Mouse (Mus musculus): ENCODE measurements at regions not wholly inside any gene's neighbourhood (a gene's known extent, or its start where the extent isn't known, plus 50 kb on each side); places are given as distances from the start of the nearest gene placed in this dataset.
"Not testable (repeated sequence)": the region's sequence is repeated elsewhere in the genome, so short reads cannot be mapped to it uniquely, and the experiment has no call there.

DNA sequence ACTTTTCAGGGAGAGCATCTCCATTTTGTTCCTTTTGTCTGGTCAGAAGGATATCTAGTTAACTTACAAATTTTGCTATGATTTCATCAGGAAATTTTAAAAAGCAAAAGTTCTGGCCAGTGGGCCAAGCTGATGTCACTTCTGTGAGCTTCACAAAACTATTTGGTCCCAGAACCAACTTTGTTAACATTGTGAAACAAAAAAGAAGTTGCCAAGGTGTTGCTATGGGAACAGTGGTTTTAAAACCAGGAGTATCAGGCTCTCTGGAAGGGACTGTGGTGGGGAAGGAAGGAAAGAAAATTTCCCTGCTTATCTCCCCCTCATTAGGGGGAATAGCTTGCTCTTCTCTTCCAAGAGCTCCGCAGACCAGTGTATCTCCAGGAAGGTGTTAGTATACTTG lies 416.8 kb upstream of the Auts2 start:
- TF ChIP-seq CTCF (IDR thresholded peaks at IDR 0.05; ENCODE audit: low read depth) = no peak
- no peak overlapping the region for H3K4me3 ChIP-seq (ENCODE audit: low read depth, low read length)
- H3K9ac ChIP-seq (ENCODE audit: low read depth, low read length) = no peak overlapping the region
- no peak overlapping the region for H3K27ac ChIP-seq (ENCODE audit: low read depth, low read length)
- 68% methylated on average over 1 of the region's 1 CpGs for WGBS
- H3K27me3 ChIP-seq (replicated peaks; ENCODE audit: control insufficient read depth, insufficient read depth, low read length) = no peaks in the 10 kb centered on the region
- H3K36me3 ChIP-seq (ENCODE audit: control insufficient read depth, insufficient read depth) = no peaks in the 10 kb centered on the region
- H3K9me3 ChIP-seq (ENCODE audit: control insufficient read depth) = no peaks in the 10 kb centered on the region
- H3K4me1 ChIP-seq (replicated peaks; ENCODE audit: control insufficient read depth, insufficient read depth, low read length) = no peaks in the 10 kb centered on the region
- ATAC-seq = no peak
- no peak overlapping the region for H3K4me2 ChIP-seq (replicated peaks; ENCODE audit: low read depth)

DNA sequence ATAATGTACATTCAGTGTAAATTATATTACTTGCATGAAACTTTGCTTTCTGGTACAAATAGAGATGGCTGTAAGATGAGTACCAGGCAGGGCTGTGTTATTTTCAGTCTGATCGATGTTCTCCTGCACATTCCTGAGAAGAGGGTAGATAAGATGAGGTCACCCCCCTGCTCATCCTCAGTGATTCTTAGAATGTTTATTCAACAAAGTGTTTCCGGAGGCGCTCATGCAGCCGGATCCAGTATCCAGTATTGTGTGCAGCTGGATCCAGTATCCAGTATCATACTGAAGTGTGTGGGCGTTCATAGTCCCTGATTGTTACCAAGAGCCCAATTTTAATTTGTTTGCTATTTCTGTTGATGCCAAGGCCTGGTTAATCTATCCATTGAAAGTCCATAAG lies 413.0 kb upstream of the Auts2 start:
- 50% methylated on average over 5 of the region's 5 CpGs for WGBS
- ATAC-seq = no peak

DNA sequence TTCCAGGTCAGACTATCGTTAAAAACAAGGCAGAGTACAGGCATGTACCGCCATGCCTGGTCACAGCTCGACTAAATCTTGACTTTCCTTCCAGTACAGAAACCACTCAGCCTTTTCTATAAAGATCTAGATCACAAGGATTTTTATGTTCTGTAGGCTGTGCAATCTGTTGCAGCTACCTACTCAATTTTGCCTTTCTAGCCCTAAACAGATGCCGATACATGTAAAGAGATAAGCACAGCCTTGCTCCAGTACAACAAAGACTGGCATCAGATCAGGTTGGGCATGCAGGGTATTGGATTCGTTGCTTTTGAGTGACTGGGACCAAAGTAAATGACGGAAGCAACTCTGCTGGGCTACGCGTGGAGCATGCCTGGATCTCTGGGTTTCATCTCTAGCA lies 411.9 kb upstream of the Auts2 start:
- Histone ChIP-seq H3K27ac (ENCODE audit: low read depth, low read length) (no peak overlapping the region), H3K4me2 (replicated peaks; ENCODE audit: low read depth) (no peak overlapping the region), H3K27me3 (replicated peaks; ENCODE audit: control insufficient read depth, insufficient read depth, low read length) (no peaks in the 10 kb centered on the region), H3K4me3 (ENCODE audit: low read depth, low read length) (no peak overlapping the region), H3K9me3 (ENCODE audit: control insufficient read depth) (no peaks in the 10 kb centered on the region), H3K9ac (ENCODE audit: low read depth, low read length) (no peak overlapping the region), H3K4me1 (replicated peaks; ENCODE audit: control insufficient read depth, insufficient read depth, low read length) (no peaks in the 10 kb centered on the region), H3K36me3 (ENCODE audit: control insufficient read depth, insufficient read depth) (no peaks in the 10 kb centered on the region)
- no peak for ATAC-seq
- no peak for TF ChIP-seq CTCF (IDR thresholded peaks at IDR 0.05; ENCODE audit: low read depth)
- WGBS = 91% methylated on average over 8 of the region's 8 CpGs

More for the DNA sequence above, 413.0 kb upstream of the Auts2 start:
- no peaks in the 10 kb centered on the region for H3K4me1 ChIP-seq (replicated peaks; ENCODE audit: control insufficient read depth, insufficient read depth, low read length)
- H3K9ac ChIP-seq (ENCODE audit: low read depth, low read length) = no peak overlapping the region
- no peaks in the 10 kb centered on the region for H3K36me3 ChIP-seq (ENCODE audit: control insufficient read depth, insufficient read depth)
- H3K27ac ChIP-seq (ENCODE audit: low read depth, low read length) = no peak overlapping the region
- no peak overlapping the region for H3K4me2 ChIP-seq (replicated peaks; ENCODE audit: low read depth)
- no peaks in the 10 kb centered on the region for H3K9me3 ChIP-seq (ENCODE audit: control insufficient read depth)
- no peak overlapping the region for H3K4me3 ChIP-seq (ENCODE audit: low read depth, low read length)
- no peaks in the 10 kb centered on the region for H3K27me3 ChIP-seq (replicated peaks; ENCODE audit: control insufficient read depth, insufficient read depth, low read length)
- no peak for TF ChIP-seq CTCF (IDR thresholded peaks at IDR 0.05; ENCODE audit: low read depth)

DNA sequence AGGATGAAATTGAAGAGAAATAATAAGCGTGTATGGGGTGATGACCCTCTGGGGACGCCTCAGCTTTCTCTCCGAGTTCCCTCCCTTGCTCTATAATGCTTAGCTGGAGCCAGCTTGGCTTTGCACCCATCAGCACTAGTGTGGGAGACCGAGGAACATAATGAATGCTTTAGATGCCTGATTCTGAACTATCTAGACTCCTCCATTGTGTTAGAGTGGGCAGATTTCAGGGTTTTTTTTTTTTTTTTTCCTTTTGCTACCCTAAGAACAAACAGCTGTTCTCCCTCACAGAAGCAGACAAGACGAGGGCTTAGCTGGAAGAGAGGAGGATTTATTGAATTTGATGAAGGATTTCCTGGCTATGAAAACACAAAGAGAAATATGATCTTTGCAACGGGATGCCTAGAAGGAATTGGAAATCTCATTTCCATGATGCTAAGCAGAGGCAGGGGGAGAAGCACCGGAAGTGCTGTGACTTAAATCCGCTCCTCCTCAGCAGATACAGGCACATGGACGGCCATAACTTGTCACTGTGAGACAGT lies 390.4 kb upstream of the Auts2 start:
- 61% methylated on average over 9 of the region's 9 CpGs for WGBS
- H3K4me3 ChIP-seq (ENCODE audit: low read depth, low read length) = no peak overlapping the region
- no peak overlapping the region for H3K4me2 ChIP-seq (replicated peaks; ENCODE audit: low read depth)
- no peaks in the 10 kb centered on the region for H3K27me3 ChIP-seq (replicated peaks; ENCODE audit: control insufficient read depth, insufficient read depth, low read length)
- ATAC-seq = no peak
- no peak overlapping the region for H3K27ac ChIP-seq (ENCODE audit: low read depth, low read length)
- no peak for TF ChIP-seq CTCF (IDR thresholded peaks at IDR 0.05; ENCODE audit: low read depth)
- no peak overlapping the region for H3K9ac ChIP-seq (ENCODE audit: low read depth, low read length)
- no peaks in the 10 kb centered on the region for H3K4me1 ChIP-seq (replicated peaks; ENCODE audit: control insufficient read depth, insufficient read depth, low read length)
- H3K36me3 ChIP-seq (ENCODE audit: control insufficient read depth, insufficient read depth) = no peaks in the 10 kb centered on the region
- no peaks in the 10 kb centered on the region for H3K9me3 ChIP-seq (ENCODE audit: control insufficient read depth)

DNA sequence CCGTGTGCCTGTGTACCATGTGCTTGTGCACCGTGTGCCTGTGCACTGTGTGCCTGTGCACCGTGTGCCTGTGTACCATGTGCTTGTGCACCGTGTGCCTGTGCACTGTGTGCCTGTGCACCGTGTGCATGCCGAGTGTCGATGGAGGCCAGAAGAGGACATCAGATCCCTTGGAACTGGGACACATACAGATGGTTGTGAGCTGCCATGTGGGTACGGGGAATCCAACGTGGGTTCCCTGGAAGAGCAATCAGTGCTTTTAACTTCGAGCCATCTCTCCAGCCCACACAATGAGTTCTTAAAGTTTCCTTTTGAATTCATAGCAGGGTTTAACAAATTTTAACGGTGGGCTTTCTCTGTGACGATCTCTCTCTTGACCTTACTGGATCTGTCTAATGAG lies 386.8 kb upstream of the Auts2 start:
- not testable (repeated sequence) for H3K27ac ChIP-seq (ENCODE audit: low read depth, low read length); H3K27me3 ChIP-seq (replicated peaks; ENCODE audit: control insufficient read depth, insufficient read depth, low read length); H3K4me2 ChIP-seq (replicated peaks; ENCODE audit: low read depth); H3K9me3 ChIP-seq (ENCODE audit: control insufficient read depth); H3K9ac ChIP-seq (ENCODE audit: low read depth, low read length); H3K4me3 ChIP-seq (ENCODE audit: low read depth, low read length); H3K36me3 ChIP-seq (ENCODE audit: control insufficient read depth, insufficient read depth); ATAC-seq; H3K4me1 ChIP-seq (replicated peaks; ENCODE audit: control insufficient read depth, insufficient read depth, low read length)
- WGBS = 92% methylated on average over 12 of the region's 12 CpGs

DNA sequence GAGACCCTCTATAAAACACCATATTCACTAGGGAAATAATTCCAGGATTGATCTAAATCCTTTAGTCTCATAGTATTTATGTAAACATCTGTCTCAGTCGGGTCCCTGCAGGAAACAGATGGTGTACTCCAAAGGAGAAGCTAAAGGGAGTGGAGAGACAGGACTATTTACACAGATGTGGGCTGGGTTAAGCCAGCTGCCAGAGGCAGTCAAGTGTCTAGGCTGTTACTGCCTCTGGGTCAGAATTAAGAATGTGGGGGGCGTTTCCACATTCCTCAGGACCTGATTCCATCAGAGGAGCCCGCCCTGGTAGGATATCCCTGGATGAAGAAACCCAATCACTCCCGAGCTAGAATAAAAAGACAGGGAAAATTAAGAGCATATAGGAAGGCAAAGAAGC lies 380.2 kb upstream of the Auts2 start:
- no peak for ATAC-seq
- 8% methylated on average over 4 of the region's 4 CpGs for WGBS
- no peaks in the 10 kb centered on the region for H3K27me3 ChIP-seq (replicated peaks; ENCODE audit: control insufficient read depth, insufficient read depth, low read length)
- H3K36me3 ChIP-seq (ENCODE audit: control insufficient read depth, insufficient read depth) = no peaks in the 10 kb centered on the region
- H3K9ac ChIP-seq (ENCODE audit: low read depth, low read length) = no peak overlapping the region
- H3K9me3 ChIP-seq (ENCODE audit: control insufficient read depth) = no peaks in the 10 kb centered on the region
- H3K4me3 ChIP-seq (ENCODE audit: low read depth, low read length) = no peak overlapping the region
- no peaks in the 10 kb centered on the region for H3K4me1 ChIP-seq (replicated peaks; ENCODE audit: control insufficient read depth, insufficient read depth, low read length)
- H3K27ac ChIP-seq (ENCODE audit: low read depth, low read length) = no peak overlapping the region
- no peak overlapping the region for H3K4me2 ChIP-seq (replicated peaks; ENCODE audit: low read depth)
- no peak for TF ChIP-seq CTCF (IDR thresholded peaks at IDR 0.05; ENCODE audit: low read depth)

DNA sequence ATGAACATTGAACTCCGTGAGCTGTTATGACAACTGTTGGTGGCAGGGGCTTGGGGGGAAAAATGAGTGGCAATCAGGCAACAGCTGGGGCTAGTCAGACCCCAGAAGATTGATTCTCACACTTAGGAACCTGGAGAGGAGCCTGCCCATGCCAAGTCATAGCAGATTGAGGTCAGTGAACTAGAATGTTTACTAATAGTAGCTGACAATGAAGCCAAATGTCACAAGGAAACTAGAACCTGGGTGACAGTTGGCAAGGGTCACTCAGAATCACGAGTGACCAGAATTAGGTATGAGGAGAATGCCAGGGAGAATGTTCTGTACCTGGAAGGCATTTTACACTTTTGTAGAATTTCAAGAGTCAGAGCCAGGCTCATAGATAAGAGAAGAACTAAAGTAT lies 365.9 kb upstream of the Auts2 start:
- 59% methylated on average over 2 of the region's 2 CpGs for WGBS
- no peaks in the 10 kb centered on the region for H3K27me3 ChIP-seq (replicated peaks; ENCODE audit: control insufficient read depth, insufficient read depth, low read length)
- H3K4me2 ChIP-seq (replicated peaks; ENCODE audit: low read depth) = no peak overlapping the region
- no peaks in the 10 kb centered on the region for H3K36me3 ChIP-seq (ENCODE audit: control insufficient read depth, insufficient read depth)
- ATAC-seq = no peak
- no peaks in the 10 kb centered on the region for H3K4me1 ChIP-seq (replicated peaks; ENCODE audit: control insufficient read depth, insufficient read depth, low read length)
- no peak for TF ChIP-seq CTCF (IDR thresholded peaks at IDR 0.05; ENCODE audit: low read depth)
- H3K9ac ChIP-seq (ENCODE audit: low read depth, low read length) = no peak overlapping the region
- no peaks in the 10 kb centered on the region for H3K9me3 ChIP-seq (ENCODE audit: control insufficient read depth)
- H3K4me3 ChIP-seq (ENCODE audit: low read depth, low read length) = no peak overlapping the region
- H3K27ac ChIP-seq (ENCODE audit: low read depth, low read length) = no peak overlapping the region
